11 mouse cellular contexts compared by ENCODE assay signal in the genomic region with DNA sequence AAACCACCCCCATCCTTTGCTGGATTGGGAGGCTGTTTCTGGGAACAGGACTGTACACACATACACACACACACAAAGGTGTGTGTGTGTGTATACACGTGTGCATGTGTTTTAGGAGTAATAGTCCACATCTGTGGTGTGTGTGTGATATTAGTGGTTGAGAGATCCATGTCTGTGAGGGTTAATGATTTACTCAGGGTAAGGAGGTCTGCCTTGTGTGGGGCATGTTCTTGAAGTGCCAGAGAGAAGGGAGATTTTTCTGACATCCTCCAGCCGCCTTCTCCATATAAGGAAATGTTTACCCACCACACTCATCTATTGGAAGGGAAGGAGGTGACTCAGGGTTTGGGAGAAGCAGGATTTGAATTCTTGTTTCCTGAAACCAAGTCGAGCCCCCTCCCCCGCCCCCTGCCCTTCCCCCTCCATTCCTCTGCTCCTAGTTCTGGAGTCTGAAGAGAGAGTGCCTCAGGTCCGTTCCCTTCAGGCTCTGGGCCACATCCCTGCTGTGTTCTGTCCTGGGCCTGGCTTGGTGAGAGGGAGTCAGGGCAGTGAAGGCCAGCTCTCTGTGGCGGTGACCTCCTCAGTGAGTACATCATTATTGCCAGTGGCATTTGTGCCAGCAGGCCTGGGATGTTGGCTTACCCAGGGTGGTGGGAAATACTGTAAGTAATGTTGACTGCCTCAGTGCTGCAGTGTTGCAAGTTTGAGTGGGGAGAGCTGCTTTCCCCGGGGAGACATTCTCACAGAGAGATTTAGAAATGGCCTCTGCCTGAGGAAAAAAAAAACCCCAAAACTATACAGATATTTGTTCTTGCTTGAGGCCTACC. TPM values are rescaled to one million over a fixed set of nuclear protein-coding genes. Genes with fewer than 3 reads are reported as not detected.
A peak's percentile ranks its signal among the peaks of the same experiment; 100 is the strongest.
DNase-seq lines count a peak whose midpoint lies in the region; ATAC-seq and TF ChIP-seq lines count a peak whose summit lies in the region.
"Had no signal": no experiment of that assay in that cellular context is flagged by ENCODE, and none has a peak within 500 bp of the region (broad histone marks: within the 10 kb centered on the region; RNA-seq: fewer than 3 reads in every experiment).

No protein-coding gene starts in this region.

- peak overlapping the region; percentile 33; the same call in 1 of the 2 replicates for H3K9ac ChIP-seq in heart, embryonic 13.5 days
- H3K9ac ChIP-seq in lung, postnatal 0 days (replicated peaks; ENCODE audit: low read depth) = no peak overlapping the region
- H3K9ac ChIP-seq in stomach, postnatal 0 days (ENCODE audit: low read length) = peak overlapping the region; percentile 56
- H3K9ac ChIP-seq: embryonic facial prominence, embryonic 13.5 days had no signal

- 22% methylated on average over 7 of the region's 7 CpGs for WGBS in heart, embryonic 13.5 days
- 36% methylated on average over 7 of the region's 7 CpGs for WGBS in lung, postnatal 0 days
- 33% methylated on average over 7 of the region's 7 CpGs for WGBS in stomach, postnatal 0 days

- no peaks in the 10 kb centered on the region for H3K27me3 ChIP-seq in heart, embryonic 13.5 days (replicated peaks)
- H3K27me3 ChIP-seq in lung, postnatal 0 days (replicated peaks; ENCODE audit: insufficient read depth, low read length) = no peaks in the 10 kb centered on the region
- H3K27me3 ChIP-seq in stomach, postnatal 0 days (ENCODE audit: control insufficient read depth, insufficient read depth, low read length) = no peaks in the 10 kb centered on the region
- H3K27me3 ChIP-seq: embryonic facial prominence, embryonic 13.5 days had no signal

- TF ChIP-seq EP300 in lung, postnatal 0 days (IDR thresholded peaks at IDR 0.05) = peak; percentile 55
- no peak for TF ChIP-seq EP300 in stomach, postnatal 0 days (optimal IDR thresholded peaks at IDR 0.05)

- peaks cover 24% of the 10 kb centered on the region for H3K36me3 ChIP-seq in heart, embryonic 13.5 days
- H3K36me3 ChIP-seq in lung, postnatal 0 days (ENCODE audit: insufficient read depth, low read length) = no peaks in the 10 kb centered on the region
- H3K36me3 ChIP-seq in stomach, postnatal 0 days (ENCODE audit: control insufficient read depth, insufficient read depth, low read length) = 0 out of 2 replicates have a peak, but pooled peaks cover 3% of the 10 kb centered on the region

- H3K4me2 ChIP-seq in heart, embryonic 13.5 days = no peak overlapping the region
- no peak overlapping the region for H3K4me2 ChIP-seq in lung, postnatal 0 days (replicated peaks; ENCODE audit: low read depth, low read length)
- H3K4me2 ChIP-seq in stomach, postnatal 0 days (replicated peaks; ENCODE audit: low read depth) = peak overlapping the region; percentile 44
- H3K4me2 ChIP-seq: embryonic facial prominence, embryonic 13.5 days had no signal

- H3K4me1 ChIP-seq in heart, embryonic 13.5 days = peaks cover 85% of the 10 kb centered on the region
- peaks cover 13% of the 10 kb centered on the region for H3K4me1 ChIP-seq in lung, postnatal 0 days (ENCODE audit: insufficient read depth, low read depth, low read length)
- H3K4me1 ChIP-seq in stomach, postnatal 0 days (replicated peaks; ENCODE audit: control insufficient read depth, insufficient read depth) = peaks cover 13% of the 10 kb centered on the region

- H3K9me3 ChIP-seq in heart, embryonic 13.5 days = no peaks in the 10 kb centered on the region
- H3K9me3 ChIP-seq in lung, postnatal 0 days (ENCODE audit: low read length) = no peaks in the 10 kb centered on the region
- no peaks in the 10 kb centered on the region for H3K9me3 ChIP-seq in stomach, postnatal 0 days (ENCODE audit: control insufficient read depth, low read length)
- H3K9me3 ChIP-seq: embryonic facial prominence, embryonic 13.5 days had no signal

- DNase-seq in heart, postnatal 10 days = no peak
- DNase-seq in lung, postnatal 0 days (ENCODE audit: low spot score) = peak; percentile 76
- DNase-seq in lung, postnatal 4 days = no peak
- peak; percentile 25 for DNase-seq in fibroblast of lung, adult 2 months (ENCODE audit: low read depth)
- DNase-seq in stomach, postnatal 0 days (ENCODE audit: low spot score) = peak; percentile 46
- DNase-seq in ovary, adult 18-20 months (ENCODE audit: low spot score) = no peak
- DNase-seq in left cerebral cortex, postnatal 4 days = no peak
- DNase-seq: gastrocnemius, postnatal 14 days; right cerebral cortex, postnatal 4 days had no signal

- H3K27ac ChIP-seq in heart, embryonic 13.5 days (replicated peaks) = peak overlapping the region; percentile 56
- peak overlapping the region; percentile 59 for H3K27ac ChIP-seq in lung, postnatal 0 days (ENCODE audit: low read length)
- peak overlapping the region; percentile 91 for H3K27ac ChIP-seq in stomach, postnatal 0 days (replicated peaks)
- H3K27ac ChIP-seq: embryonic facial prominence, embryonic 13.5 days had no signal

- no peak overlapping the region for H3K4me3 ChIP-seq in heart, embryonic 13.5 days
- no peak overlapping the region for H3K4me3 ChIP-seq in lung, postnatal 0 days (ENCODE audit: low read depth, low read length)
- peak overlapping the region; percentile 36 for H3K4me3 ChIP-seq in stomach, postnatal 0 days (ENCODE audit: low read depth, low read length)
- H3K4me3 ChIP-seq: embryonic facial prominence, embryonic 13.5 days had no signal

- intact Hi-C loops in heart, postnatal 10 days (cut with DNase I) = no loop called here
- intact Hi-C loops in left cerebral cortex, postnatal 4 days (cut with DNase I) = no loop called here

- no peak for ATAC-seq in heart, embryonic 13.5 days (ENCODE audit: extremely low read depth, insufficient number of reproducible peaks, low FRiP score, low TSS enrichment)
- peak; percentile 79 for ATAC-seq in lung, postnatal 0 days
- ATAC-seq in stomach, postnatal 0 days (ENCODE audit: low FRiP score, low TSS enrichment) = peak; percentile 80

- no peak for TF ChIP-seq CTCF in lung, postnatal 0 days (IDR thresholded peaks at IDR 0.05)
- TF ChIP-seq CTCF in stomach, postnatal 0 days (IDR thresholded peaks at IDR 0.05; ENCODE audit: low read depth) = no peak

RNA-seq across cellular contexts. Expression of a gene that starts 54.6 kb away (rescaled TPM):
- 37.9 and 39.8 TPM in 2 replicates for polyA plus RNA-seq in heart, embryonic 13.5 days (2015; fragmentation: Nextera tagmentation; extraction: Ambion mirVana)
- 10 to 100 TPM; 58.8 TPM for total RNA-seq in heart, postnatal 10 days (2021)
- polyA plus RNA-seq in lung, postnatal 0 days (2015; fragmentation: Nextera tagmentation; extraction: Ambion mirVana) = 36.8 and 42.7 TPM in 2 replicates
- polyA plus RNA-seq in stomach, postnatal 0 days (2015; fragmentation: Nextera tagmentation; extraction: Ambion mirVana) = 49.8 and 51.3 TPM in 2 replicates
- 10 to 100 TPM; 11.5 to 13.0 TPM for total RNA-seq in left cerebral cortex, postnatal 4 days (2021)

Comparison
In these comparisons a context has a peak if more than half of its experiments do, and no peak if none do; other contexts are left out.
1. DNase-seq: peak in lung, postnatal 0 days (single experiment), fibroblast of lung, adult 2 months (single experiment) and stomach, postnatal 0 days (single experiment); none in heart, postnatal 10 days (0 of 2), lung, postnatal 4 days (0 of 2), ovary, adult 18-20 months (single experiment) and left cerebral cortex, postnatal 4 days (single experiment).
2. Peak in every context shown above with its lines, with median percentiles within 50 percentile points of each other: H3K27ac ChIP-seq.